25 mouse cellular contexts compared by ENCODE assay signal in genomic region chr5:139064611-139065010, GRCm38 (mm10).
A peak's percentile ranks its signal among the peaks of the same experiment; 100 is the strongest.
DNase-seq lines count a peak whose midpoint lies in the region; ATAC-seq and TF ChIP-seq lines count a peak whose summit lies in the region.
"Had no signal": no experiment of that assay in that cellular context is flagged by ENCODE, and none has a peak within 500 bp of the region (broad histone marks: within the 10 kb centered on the region; RNA-seq: fewer than 3 reads in every experiment).

No protein-coding gene starts in this region.

- no peak overlapping the region for H3K4me2 ChIP-seq in liver, embryonic 12.5 days
- H3K4me2 ChIP-seq: embryonic facial prominence, embryonic 13.5 days; heart, embryonic 11.5 days; hindbrain, embryonic 13.5 days; limb, embryonic 13.5 days; midbrain, embryonic 13.5 days; neural tube, embryonic 12.5 days had no signal

- H3K9me3 ChIP-seq in liver, embryonic 12.5 days (replicated peaks), result no peaks in the 10 kb centered on the region
- H3K9me3 ChIP-seq: embryonic facial prominence, embryonic 13.5 days; hindbrain, embryonic 13.5 days; midbrain, embryonic 13.5 days; neural tube, embryonic 12.5 days had no signal

- no peak for TF ChIP-seq CTCF in gastrocnemius, adult 2 months (IDR thresholded peaks at IDR 0.05)

- 47% methylated on average over 5 of the region's 5 CpGs for WGBS in liver, embryonic 12.5 days (ENCODE audit: insufficient replicate concordance)

- no peaks in the 10 kb centered on the region; the same call in 1 of the 2 replicates for H3K27me3 ChIP-seq in liver, embryonic 12.5 days (replicated peaks)
- H3K27me3 ChIP-seq: embryonic facial prominence, embryonic 13.5 days; hindbrain, embryonic 13.5 days; limb, embryonic 13.5 days; midbrain, embryonic 13.5 days; neural tube, embryonic 12.5 days had no signal

- H3K9ac ChIP-seq in liver, embryonic 12.5 days, result no peak overlapping the region
- H3K9ac ChIP-seq: embryonic facial prominence, embryonic 13.5 days; hindbrain, embryonic 13.5 days; limb, embryonic 13.5 days; midbrain, embryonic 13.5 days; neural tube, embryonic 12.5 days had no signal

- no peak for ATAC-seq in liver, embryonic 12.5 days
- ATAC-seq in CD4-positive, CD25-positive, alpha-beta regulatory T cell, adult 4 months, result no peak
- ATAC-seq: forebrain, embryonic 14.5 days; inflammation-experienced regulatory T-cells, adult 6 months; midbrain, embryonic 13.5 days had no signal

- no peaks in the 10 kb centered on the region for H3K4me1 ChIP-seq in liver, embryonic 12.5 days
- H3K4me1 ChIP-seq: neural tube, embryonic 12.5 days had no signal

- intact Hi-C loops in gastrocnemius, adult 2 months (cut with DNase I), result loop anchor here (5.0 kb wide), 1 partner anchor 57 kb away; no protein-coding TSS in a partner anchor
- intact Hi-C loops in gastrocnemius, postnatal 36 days (cut with DNase I), result no loop called here

- H3K4me3 ChIP-seq in gastrocnemius, adult 2 months, result no peak overlapping the region
- no peak overlapping the region for H3K4me3 ChIP-seq in liver, embryonic 12.5 days
- H3K4me3 ChIP-seq: embryonic facial prominence, embryonic 13.5 days; hindbrain, embryonic 13.5 days; limb, embryonic 13.5 days; midbrain, embryonic 13.5 days; neural tube, embryonic 12.5 days had no signal

- peak; percentile 44 for DNase-seq in gastrocnemius, adult 2 months
- DNase-seq in gastrocnemius, postnatal 36 days, result no peak
- DNase-seq in liver (peak; percentile 17), 416B (ENCODE audit: low read depth) (peak; percentile 53), ZHBTc4 (ENCODE audit: low read depth, low spot score) (peak; percentile 93)
- DNase-seq in T-cell, adult 2 months (ENCODE audit: low spot score), result no peak
- DNase-seq: adrenal gland, adult 2 months; B cell, adult 2 months; cerebellum, adult 9-10 months; heart, postnatal 10 days; kidney, adult 9 months; lung, adult 18-20 months; spleen, adult 18-20 months; thymus, adult 2 months had no signal

- H3K27ac ChIP-seq in gastrocnemius, adult 2 months, result peak overlapping the region; percentile 48
- no peak overlapping the region for H3K27ac ChIP-seq in liver, embryonic 12.5 days
- H3K27ac ChIP-seq: embryonic facial prominence, embryonic 13.5 days; hindbrain, embryonic 13.5 days; limb, embryonic 13.5 days; macrophage; midbrain, embryonic 13.5 days; neural tube, embryonic 12.5 days had no signal

- no peaks in the 10 kb centered on the region for H3K36me3 ChIP-seq in liver, embryonic 12.5 days
- H3K36me3 ChIP-seq: embryonic facial prominence, embryonic 13.5 days; limb, embryonic 13.5 days; midbrain, embryonic 13.5 days; neural tube, embryonic 12.5 days had no signal

Comparison
In these comparisons a context has a peak if more than half of its experiments do, and no peak if none do; other contexts are left out.
1. DNase-seq: peak in gastrocnemius, adult 2 months (single experiment), liver (single experiment), 416B (single experiment) and ZHBTc4 (single experiment); none in gastrocnemius, postnatal 36 days (0 of 2) and T-cell, adult 2 months (single experiment).